Mouse (Mus musculus): ENCODE results near the gene Dnajc17. TPM values are rescaled to one million over a fixed set of nuclear protein-coding genes. Genes with fewer than 3 reads are reported as not detected.

The Dnajc17 gene
- polyA plus RNA-seq, 1 experiment, result 7.1 TPM

- Histone ChIP-seq H3K27me3 (ENCODE audit: control insufficient read depth, insufficient read depth, low read length) (no peaks in the 10 kb centered on the region), H3K4me1 (replicated peaks; ENCODE audit: control insufficient read depth, insufficient read depth, low read length) (no peaks in the 10 kb centered on the region), H3K27ac (ENCODE audit: control insufficient read depth, insufficient read depth, low read length) (no peak overlapping the region), H3K36me3 (ENCODE audit: control insufficient read depth, insufficient read depth, low read length) (no peaks in the 10 kb centered on the region), H3K4me3 (ENCODE audit: control insufficient read depth, insufficient read depth, low read length) (no peak overlapping the region)
- 96% methylated on average over 14 of the region's 14 CpGs for WGBS
- TF ChIP-seq CTCF (IDR thresholded peaks at IDR 0.05; ENCODE audit: borderline replicate concordance, control insufficient read depth, extremely low read depth, insufficient read depth, low read length, poor library complexity) (no peak), POLR2A (IDR thresholded peaks at IDR 0.05; ENCODE audit: control insufficient read depth, extremely low read depth, insufficient read depth, low read length, poor library complexity) (no peak)
- no peak for DNase-seq
Observed at GRCm38 (mm10) chr2:119174866-119175265, 33.7 kb downstream of the Dnajc17 start.

GRCm38 (mm10) chr2:119173991-119174651 is 34.5 kb downstream of the Dnajc17 start, which contains the start of gene Gm14137:
Gene Gm14137, plus strand, starts transcription at chr2:119174509.
- Histone ChIP-seq H3K36me3 (ENCODE audit: control insufficient read depth, insufficient read depth, low read length) (no peaks in the 10 kb centered on the region), H3K27ac (ENCODE audit: control insufficient read depth, insufficient read depth, low read length) (no peak within 1 kb of the TSS), H3K4me3 (ENCODE audit: control insufficient read depth, insufficient read depth, low read length) (no peak within 1 kb of the TSS), H3K4me1 (replicated peaks; ENCODE audit: control insufficient read depth, insufficient read depth, low read length) (no peaks in the 10 kb centered on the region), H3K27me3 (ENCODE audit: control insufficient read depth, insufficient read depth, low read length) (no peaks in the 10 kb centered on the region)
- no peak for DNase-seq
- TF ChIP-seq POLR2A (IDR thresholded peaks at IDR 0.05; ENCODE audit: control insufficient read depth, extremely low read depth, insufficient read depth, low read length, poor library complexity), result no peak
- no peak for TF ChIP-seq CTCF (IDR thresholded peaks at IDR 0.05; ENCODE audit: borderline replicate concordance, control insufficient read depth, extremely low read depth, insufficient read depth, low read length, poor library complexity)
- WGBS, result 94% methylated on average over 8 of the region's 8 CpGs

DNA sequence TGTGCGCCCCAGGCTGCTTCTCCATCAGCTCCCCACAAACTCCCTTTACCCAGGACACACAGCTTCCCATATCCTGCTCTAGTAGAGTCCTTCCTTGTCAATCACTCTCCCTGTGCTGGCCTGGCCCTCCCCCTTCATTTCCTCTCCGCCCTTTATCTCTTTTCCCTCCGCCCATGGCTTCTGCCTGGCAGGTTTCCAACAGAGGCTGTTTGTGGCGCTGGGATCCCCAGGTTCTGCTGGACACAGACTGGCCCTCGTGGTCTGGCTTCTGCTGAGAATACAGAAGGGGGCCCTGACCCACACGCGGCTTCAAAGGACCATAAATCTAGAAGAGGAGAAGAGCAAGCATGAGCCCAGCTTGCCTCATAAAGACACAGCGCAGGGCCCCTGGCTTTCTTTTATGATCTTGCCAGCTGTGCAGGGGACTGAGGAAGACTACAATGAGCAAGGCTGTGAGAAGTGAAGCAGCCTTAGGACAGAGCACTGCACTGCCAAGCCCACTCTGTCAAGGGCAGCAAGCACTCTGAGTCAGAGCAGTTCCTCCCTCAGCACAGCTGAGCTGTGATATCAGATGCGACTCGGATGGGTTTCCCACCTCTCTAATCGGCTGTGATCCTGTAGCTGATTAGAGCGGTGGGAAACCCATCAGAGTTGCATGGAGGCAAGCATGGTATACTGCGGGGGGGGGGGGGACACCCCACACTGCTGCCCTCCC is 35.6 kb downstream of the Dnajc17 start:
- no peak overlapping the region for H3K27ac ChIP-seq (ENCODE audit: control insufficient read depth, insufficient read depth, low read length)

DNA sequence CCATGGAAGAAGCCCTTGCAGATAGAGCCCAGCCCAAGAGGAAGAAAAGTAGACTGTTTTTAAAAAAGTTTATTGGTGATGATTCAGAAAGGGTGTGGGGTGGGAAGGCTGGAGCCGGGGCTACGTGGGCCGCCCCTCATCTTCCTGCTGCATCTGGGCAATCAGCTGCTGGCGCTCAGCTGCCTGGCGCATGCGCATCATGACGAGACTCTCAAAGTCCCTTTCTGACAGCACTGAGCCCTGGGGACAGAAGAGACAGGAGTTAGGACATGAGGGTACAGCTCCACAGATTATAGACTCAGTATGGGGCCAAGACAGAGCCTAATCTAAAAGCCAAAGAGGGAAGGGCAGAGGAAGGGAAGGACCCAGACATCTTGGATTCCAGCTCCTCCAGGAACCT is 36.1 kb downstream of the Dnajc17 start:
- 95% methylated on average over 7 of the region's 7 CpGs for WGBS
- Histone ChIP-seq H3K27me3 (ENCODE audit: control insufficient read depth, insufficient read depth, low read length) (peaks cover 6% of the 10 kb centered on the region; the same call in 1 of the 2 replicates), H3K4me3 (ENCODE audit: control insufficient read depth, insufficient read depth, low read length) (no peak overlapping the region), H3K36me3 (ENCODE audit: control insufficient read depth, insufficient read depth, low read length) (no peaks in the 10 kb centered on the region), H3K4me1 (replicated peaks; ENCODE audit: control insufficient read depth, insufficient read depth, low read length) (peaks cover 6% of the 10 kb centered on the region; the same call in 1 of the 2 replicates), H3K27ac (ENCODE audit: control insufficient read depth, insufficient read depth, low read length) (no peak overlapping the region)
- TF ChIP-seq POLR2A (IDR thresholded peaks at IDR 0.05; ENCODE audit: control insufficient read depth, extremely low read depth, insufficient read depth, low read length, poor library complexity), result no peak
- no peak for TF ChIP-seq CTCF (IDR thresholded peaks at IDR 0.05; ENCODE audit: borderline replicate concordance, control insufficient read depth, extremely low read depth, insufficient read depth, low read length, poor library complexity)
- no peak for DNase-seq

More for the DNA sequence above, 35.6 kb downstream of the Dnajc17 start:
- Histone ChIP-seq H3K27me3 (ENCODE audit: control insufficient read depth, insufficient read depth, low read length) (no peaks in the 10 kb centered on the region; the same call in 1 of the 2 replicates), H3K4me3 (ENCODE audit: control insufficient read depth, insufficient read depth, low read length) (no peak overlapping the region), H3K4me1 (replicated peaks; ENCODE audit: control insufficient read depth, insufficient read depth, low read length) (no peaks in the 10 kb centered on the region), H3K36me3 (ENCODE audit: control insufficient read depth, insufficient read depth, low read length) (no peaks in the 10 kb centered on the region)
- DNase-seq, result no peak
- TF ChIP-seq CTCF (IDR thresholded peaks at IDR 0.05; ENCODE audit: borderline replicate concordance, control insufficient read depth, extremely low read depth, insufficient read depth, low read length, poor library complexity) (no peak), POLR2A (IDR thresholded peaks at IDR 0.05; ENCODE audit: control insufficient read depth, extremely low read depth, insufficient read depth, low read length, poor library complexity) (no peak)
- 54% methylated on average over 13 of the region's 13 CpGs for WGBS

- peaks cover 6% of the 10 kb centered on the region; the same call in 1 of the 2 replicates for H3K27me3 ChIP-seq (ENCODE audit: control insufficient read depth, insufficient read depth, low read length)
- no peak overlapping the region for H3K27ac ChIP-seq (ENCODE audit: control insufficient read depth, insufficient read depth, low read length)
- no peak for DNase-seq
- no peak overlapping the region for H3K4me3 ChIP-seq (ENCODE audit: control insufficient read depth, insufficient read depth, low read length)
- TF ChIP-seq CTCF (IDR thresholded peaks at IDR 0.05; ENCODE audit: borderline replicate concordance, control insufficient read depth, extremely low read depth, insufficient read depth, low read length, poor library complexity) (no peak), POLR2A (IDR thresholded peaks at IDR 0.05; ENCODE audit: control insufficient read depth, extremely low read depth, insufficient read depth, low read length, poor library complexity) (no peak)
- 92% methylated on average over 8 of the region's 8 CpGs for WGBS
- peaks cover 11% of the 10 kb centered on the region for H3K4me1 ChIP-seq (replicated peaks; ENCODE audit: control insufficient read depth, insufficient read depth, low read length)
- H3K36me3 ChIP-seq (ENCODE audit: control insufficient read depth, insufficient read depth, low read length), result no peaks in the 10 kb centered on the region
Observed at GRCm38 (mm10) chr2:119171574-119171973, 37.0 kb downstream of the Dnajc17 start.

DNA sequence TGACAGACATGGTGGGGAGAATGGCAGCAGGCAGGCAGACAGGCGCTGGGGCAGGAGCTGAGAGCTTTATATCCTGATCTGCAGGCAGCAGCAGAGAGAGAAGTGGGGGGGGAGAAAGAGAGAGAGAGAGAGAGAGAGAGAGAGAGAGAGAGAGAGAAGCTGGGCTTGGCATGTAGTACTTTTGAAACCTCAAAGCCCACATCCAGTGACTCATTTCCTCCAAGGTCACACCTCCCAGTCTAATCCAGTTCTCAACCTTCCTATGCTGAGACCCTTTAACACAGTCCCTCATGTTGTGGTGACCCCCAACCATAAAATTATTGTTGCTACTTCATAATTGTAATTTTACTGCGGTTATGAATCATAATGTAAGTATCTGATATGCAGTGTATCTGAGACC is 38.3 kb downstream of the Dnajc17 start:
- Histone ChIP-seq H3K27me3 (ENCODE audit: control insufficient read depth, insufficient read depth, low read length) (peaks cover 6% of the 10 kb centered on the region; the same call in 1 of the 2 replicates), H3K27ac (ENCODE audit: control insufficient read depth, insufficient read depth, low read length) (no peak overlapping the region), H3K36me3 (ENCODE audit: control insufficient read depth, insufficient read depth, low read length) (no peaks in the 10 kb centered on the region), H3K4me3 (ENCODE audit: control insufficient read depth, insufficient read depth, low read length) (no peak overlapping the region), H3K4me1 (replicated peaks; ENCODE audit: control insufficient read depth, insufficient read depth, low read length) (peaks cover 11% of the 10 kb centered on the region)
- 85% methylated on average over 2 of the region's 2 CpGs for WGBS
- TF ChIP-seq CTCF (IDR thresholded peaks at IDR 0.05; ENCODE audit: borderline replicate concordance, control insufficient read depth, extremely low read depth, insufficient read depth, low read length, poor library complexity) (no peak), POLR2A (IDR thresholded peaks at IDR 0.05; ENCODE audit: control insufficient read depth, extremely low read depth, insufficient read depth, low read length, poor library complexity) (no peak)
- DNase-seq, result no peak

Measured in thymus, adult 2 months (tissue).